Mouse (Mus musculus) lung, postnatal 0 days (tissue): Measurements from ENCODE around the gene Nrros.

Experiments used
- CTCF ChIP-seq: IDR thresholded peaks from 2 replicates; pipeline ENCODE4 v1.5.1; 2016; ENCODE audit warnings: antibody characterized with exemption, mild to moderate bottlenecking
- EP300 ChIP-seq: IDR thresholded peaks from 2 replicates; pipeline ENCODE4 v1.6.1; 2016; ENCODE audit warnings: antibody characterized with exemption, mild to moderate bottlenecking, control low read depth

DNA sequence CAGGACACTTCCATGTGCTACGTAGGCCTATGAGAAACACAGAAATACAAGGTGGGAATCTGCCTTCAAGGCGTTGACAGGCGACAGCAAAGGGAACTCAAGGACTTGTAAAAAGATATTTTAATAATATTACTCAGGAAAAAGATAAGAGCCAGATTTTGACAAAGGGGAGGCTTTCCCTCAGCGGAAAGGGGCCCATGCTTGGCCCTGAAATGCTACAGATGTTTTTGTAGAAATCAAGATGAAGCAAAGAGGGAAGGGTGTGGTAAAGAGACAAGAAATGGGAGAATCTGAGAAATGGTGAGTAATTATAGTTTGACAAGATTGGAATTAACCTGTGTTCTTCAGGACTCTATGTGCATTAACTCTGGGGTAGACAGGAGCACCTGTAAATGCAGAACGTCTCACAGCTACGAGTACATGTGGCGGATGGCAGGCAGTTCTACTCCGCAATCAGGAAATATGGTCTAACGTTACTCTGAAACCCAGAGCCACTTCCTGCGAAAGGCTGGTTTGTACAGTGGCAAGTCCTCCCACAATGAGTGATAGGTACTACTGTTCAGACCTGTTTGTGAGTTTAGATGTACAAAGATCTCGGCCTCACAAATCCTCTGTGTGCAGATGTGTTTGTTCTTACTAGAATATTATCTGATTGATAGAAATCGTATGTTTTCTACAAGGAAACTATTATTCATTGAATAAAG lies 57.9 kb downstream of the Nrros start:
- TF ChIP-seq CTCF (no peak), EP300 (no peak)
